Mouse (Mus musculus): ENCODE measurements around the gene Slc7a1.

Gene Slc7a1

DNA sequence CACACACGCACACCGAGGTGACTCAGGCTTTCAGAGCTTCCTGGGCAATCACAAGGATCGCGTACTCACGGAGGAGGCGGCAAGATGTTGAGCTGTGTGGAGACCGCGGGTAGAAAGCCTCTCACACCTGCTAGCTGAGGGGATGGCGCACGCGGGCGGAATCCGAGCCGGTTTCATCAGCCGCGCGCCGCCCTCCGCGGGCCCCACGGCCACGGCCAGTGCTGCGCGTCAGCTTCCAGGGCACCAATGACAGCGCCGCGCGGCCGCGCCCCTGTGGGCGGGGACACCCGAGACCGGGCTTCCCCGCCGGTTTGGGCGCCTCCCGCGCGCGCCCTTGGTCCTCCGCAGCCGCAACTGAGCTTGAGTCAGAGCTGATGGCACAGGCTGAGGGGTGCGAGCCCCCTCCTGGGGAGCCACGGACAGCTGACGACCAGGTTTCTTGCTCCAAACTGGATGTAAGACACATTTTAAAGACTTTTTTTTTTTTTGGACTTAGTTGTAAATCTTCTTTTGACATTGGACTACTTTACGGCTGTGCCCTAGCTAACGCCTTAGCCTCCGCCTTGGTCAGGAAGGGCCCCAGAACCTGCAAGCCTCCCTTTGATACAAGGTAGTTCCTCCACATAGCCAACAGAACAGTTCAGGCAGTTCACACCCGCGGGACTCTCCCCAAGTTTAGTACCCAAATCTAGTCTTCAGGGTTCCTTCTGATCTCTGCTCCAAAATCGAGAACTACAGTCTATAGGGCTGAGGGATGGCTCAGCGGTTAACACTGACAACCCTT, at the start of gene Slc7a1:
Gene Slc7a1, minus strand, starts transcription at position 245 of the 784 bp plus-strand sequence.
- peak; percentile 87 to 92 for DNase-seq

- DNase-seq: no peak
These were observed 45.3 kb upstream of the Slc7a1 start for GRCm38 (mm10) chr5:148444974-148445373.

GRCm38 (mm10) chr5:148443734-148444133, 44.0 kb upstream of the Slc7a1 start:
- peak; percentile 39 to 53 for DNase-seq

DNA sequence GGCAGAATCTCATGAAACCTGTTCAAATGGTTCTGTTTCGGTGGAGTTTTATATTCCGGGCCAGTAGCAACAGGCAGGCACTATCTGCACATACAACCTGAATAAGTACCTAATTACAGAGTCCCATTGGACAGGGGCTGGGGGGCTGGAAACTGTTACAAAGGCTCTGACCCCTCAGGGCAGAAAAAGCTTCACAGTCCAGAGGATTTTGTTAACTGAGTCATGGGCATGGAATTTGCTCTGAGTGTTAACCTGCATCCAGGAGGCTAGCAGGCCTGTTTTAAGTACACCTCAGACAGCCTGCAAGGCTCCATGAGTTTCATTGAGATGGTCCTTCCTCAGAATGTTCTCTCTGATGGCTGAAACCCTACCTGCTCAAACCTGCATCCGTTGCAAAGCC, 36.0 kb upstream of the Slc7a1 start:
- peak in 1 of 2 experiments; percentile 18 for DNase-seq

DNA sequence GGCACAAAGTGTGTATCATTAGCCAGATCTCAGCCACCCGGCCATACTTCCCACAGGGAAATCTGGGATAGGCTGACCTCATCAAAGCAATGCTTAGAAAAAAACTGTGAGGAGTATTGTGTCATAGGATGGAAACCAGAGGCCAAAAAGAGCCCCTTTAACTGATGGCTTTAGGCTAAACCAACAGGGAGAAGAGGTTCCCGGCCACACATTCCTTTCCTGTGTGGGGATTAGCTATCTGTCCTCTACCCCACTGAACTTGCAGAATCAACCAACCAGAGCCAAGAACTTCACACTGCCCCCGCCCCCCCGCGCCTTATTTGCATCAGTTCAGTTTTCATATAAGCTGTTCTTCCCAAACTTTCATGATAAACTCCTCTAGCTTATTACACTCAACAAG, 32.4 kb upstream of the Slc7a1 start:
- DNase-seq: no peak

GRCm38 (mm10) chr5:148428846-148429245, 29.1 kb upstream of the Slc7a1 start:
- DNase-seq: no peak

DNA sequence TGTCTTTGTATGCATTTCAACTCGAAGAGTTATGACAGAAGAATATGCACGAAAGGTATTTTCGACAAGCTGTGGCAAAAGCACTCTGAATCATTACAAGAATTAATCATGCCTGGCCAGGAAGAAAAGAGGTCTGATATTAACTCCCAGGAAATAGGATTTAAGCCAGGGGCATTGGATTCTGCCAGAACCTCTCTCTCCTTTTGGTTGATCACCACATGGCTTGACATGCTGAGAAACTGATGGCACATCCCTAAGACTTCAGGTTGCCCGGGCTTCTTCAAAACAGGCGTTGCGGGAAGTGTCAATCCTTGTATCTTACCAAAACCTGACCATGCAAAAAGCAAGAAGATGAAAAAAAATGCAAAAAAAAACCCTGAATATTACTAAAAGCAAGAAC, 25.4 kb upstream of the Slc7a1 start:
- DNase-seq: no peak

DNA sequence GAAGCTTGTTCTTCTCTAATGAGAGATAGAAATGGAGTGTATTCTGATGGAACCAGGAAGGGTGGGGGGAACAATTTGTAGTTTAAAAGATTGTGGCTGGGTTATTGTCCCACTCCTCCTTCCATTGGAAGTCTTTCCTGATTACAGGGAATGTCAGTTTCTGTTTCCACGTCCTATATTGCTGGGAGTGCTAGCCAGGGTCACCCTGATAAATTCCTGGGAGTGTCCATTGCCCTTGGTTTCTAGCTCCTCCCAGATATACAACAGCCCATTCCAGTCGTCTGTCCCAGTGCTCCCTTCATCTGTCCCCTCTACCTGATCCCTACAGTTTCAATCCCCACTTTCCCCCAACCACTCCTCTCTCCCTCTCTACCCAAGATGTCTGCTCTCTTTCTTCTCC, 21.6 kb upstream of the Slc7a1 start:
- DNase-seq: no peak

DNA sequence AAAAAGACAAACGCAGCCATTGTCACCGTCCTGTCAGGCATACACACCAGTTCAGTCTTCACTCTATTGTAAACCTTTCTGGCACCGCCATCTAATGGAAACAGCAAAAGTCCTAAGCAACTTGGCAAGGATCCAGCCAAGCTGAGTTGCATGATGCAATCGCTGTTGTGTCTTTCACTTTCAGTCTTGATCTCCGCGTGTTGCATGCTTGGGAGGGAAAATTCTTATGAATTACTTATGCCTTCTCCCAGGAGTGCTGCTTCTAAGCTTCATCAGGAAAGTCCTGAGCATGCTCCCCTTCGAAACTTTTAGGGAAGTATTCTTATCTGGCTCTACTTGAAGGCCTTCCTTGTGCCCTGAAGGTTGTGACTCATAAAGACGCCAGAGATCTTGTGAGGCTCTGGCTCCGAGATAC, 19.4 kb upstream of the Slc7a1 start:
- DNase-seq: peak; percentile 11 to 42

DNA sequence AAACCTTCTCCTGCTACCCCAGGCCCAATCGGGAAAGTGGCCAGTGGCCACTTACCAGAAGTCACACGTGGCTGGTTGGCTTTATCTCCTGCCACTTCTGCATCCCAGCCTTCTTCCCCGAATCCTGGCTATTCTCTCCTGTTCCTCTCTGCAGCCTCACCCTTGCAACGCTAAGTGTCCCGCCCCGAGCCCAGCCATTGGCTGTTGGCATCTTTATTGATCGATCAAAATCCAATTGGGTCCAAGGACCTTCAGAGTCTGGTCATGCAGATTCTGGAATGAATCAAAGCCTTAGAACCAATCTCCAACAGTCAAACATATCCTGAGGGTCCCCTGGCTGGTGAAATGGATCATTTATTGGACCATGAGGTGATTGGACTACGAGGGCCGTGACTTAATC, 18.7 kb upstream of the Slc7a1 start:
- DNase-seq: no peak

GRCm38 (mm10) chr5:148417756-148418155, 18.1 kb upstream of the Slc7a1 start:
- DNase-seq: no peak

DNA sequence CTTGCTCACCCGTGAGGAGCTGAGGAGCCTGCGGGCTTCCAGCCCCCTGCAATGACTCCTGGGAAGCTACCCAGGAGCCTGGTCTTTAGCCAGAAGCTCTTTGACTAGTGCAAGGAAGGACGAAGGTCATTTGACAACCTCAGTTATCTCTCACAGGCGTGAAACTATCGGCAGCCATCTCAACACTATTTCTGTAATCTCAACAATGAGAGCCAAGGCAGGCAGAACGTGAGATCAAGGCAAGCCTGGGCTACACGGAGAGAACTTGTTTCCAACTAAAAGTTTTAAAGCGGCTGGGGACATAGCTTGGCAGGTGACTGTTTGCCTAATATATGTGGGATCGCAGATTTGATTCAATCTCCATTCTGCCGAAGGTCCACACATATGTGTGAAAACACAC, 16.8 kb upstream of the Slc7a1 start:
- no peak for DNase-seq

GRCm38 (mm10) chr5:148414233-148414632, 14.5 kb upstream of the Slc7a1 start:
- no peak for DNase-seq

DNA sequence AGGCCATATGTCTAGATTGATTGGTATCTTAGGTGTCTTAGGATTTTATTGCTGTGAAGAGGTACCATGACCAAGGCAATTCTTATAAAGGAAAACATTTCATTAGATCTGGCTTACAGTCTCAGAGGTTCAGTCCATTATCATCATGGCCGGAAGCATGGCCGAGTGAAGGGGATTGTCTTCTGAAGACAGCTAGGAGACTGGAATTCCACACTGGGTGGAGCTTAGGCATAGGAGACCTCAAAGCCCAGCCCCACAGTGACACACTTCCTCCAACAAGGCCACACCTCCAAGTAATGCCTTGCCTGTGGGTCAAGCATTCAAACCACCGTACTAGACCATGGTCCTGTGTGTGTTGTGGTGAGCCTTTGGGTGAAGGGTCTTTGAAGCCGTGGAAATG, 12.8 kb upstream of the Slc7a1 start:
- no peak for DNase-seq

DNA sequence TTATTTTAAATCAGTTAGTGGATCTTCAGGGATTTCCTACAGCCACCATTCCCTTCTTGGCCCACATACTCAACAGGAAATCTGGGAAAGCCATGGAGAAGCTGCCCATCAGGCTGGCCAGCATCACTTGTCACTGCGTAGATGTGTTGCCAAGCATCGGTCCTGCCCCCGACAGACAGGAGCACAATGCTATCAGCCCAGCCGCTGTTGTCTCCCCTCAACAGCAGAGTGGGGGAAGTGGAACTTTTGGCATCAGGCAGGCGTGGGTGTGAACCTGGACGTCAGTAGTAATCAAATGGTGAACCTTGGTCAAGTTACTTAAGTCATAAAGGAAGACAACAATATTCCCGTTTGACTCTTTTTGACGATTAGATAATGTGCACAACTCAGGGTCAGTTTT, 9.8 kb upstream of the Slc7a1 start:
- no peak for DNase-seq

GRCm38 (mm10) chr5:148406913-148407312, 7.2 kb upstream of the Slc7a1 start:
- no peak for DNase-seq

DNA sequence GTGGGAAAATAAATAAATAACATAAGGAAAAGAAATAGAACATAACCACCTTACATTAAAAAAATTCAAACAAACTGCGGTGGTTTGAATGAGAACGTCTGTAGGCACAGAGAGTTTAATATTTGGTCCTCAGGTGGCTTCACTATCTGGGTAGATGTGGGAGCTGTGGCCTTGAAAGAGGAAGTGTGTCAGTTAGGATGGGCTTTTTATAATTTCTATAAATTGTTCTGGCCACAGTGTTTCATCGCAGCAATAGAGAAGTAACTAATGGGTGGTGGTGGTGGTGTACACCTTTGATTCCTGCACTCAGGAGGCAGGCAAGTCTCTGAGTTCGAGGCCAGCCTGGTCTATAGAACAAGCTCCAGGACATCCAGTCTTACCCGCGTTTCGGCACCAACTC, 4.8 kb upstream of the Slc7a1 start:
- DNase-seq: no peak

DNA sequence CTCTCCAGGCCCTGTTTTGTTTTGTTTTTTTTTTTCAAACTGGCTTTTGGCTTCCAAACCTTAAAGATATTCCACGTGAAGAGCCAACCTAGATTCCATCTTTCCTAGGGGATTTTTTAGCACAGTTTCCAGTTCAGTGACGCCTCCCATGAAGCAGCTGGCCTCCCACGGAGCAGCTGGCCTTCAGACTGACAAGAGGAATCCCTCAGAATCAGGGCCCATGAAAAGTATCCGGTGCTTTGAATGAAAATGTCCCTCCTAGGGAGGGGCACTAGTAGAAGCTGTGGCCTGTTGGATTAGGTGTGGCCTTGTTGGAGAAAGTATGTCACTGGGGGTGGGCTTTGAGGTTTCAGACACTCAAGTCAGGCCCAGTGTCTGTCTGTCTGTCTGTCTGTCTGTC, 2.9 kb upstream of the Slc7a1 start:
- no peak for DNase-seq

- DNase-seq: peak; percentile 48 to 67
These were observed 691 bp downstream of the Slc7a1 start for GRCm38 (mm10) chr5:148398766-148399659.

DNA sequence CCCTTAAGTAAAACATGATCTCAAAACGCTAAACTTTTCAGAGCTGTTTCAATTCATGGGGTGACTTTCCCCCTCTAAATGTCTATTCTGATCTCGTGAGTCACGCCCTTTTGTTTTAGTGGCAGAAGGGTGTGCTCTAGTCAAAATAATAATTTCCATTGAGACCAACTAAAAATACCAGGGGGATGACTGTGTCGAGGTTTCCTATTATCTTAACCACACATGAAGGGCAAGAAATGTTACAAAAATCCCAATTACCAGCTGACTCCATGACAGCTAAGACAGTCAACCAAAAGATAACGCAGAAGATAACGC, 1.3 kb downstream of the Slc7a1 start:
- no peak for DNase-seq

- DNase-seq: no peak
These were observed 1.8 kb downstream of the Slc7a1 start for GRCm38 (mm10) chr5:148397911-148398310.

DNA sequence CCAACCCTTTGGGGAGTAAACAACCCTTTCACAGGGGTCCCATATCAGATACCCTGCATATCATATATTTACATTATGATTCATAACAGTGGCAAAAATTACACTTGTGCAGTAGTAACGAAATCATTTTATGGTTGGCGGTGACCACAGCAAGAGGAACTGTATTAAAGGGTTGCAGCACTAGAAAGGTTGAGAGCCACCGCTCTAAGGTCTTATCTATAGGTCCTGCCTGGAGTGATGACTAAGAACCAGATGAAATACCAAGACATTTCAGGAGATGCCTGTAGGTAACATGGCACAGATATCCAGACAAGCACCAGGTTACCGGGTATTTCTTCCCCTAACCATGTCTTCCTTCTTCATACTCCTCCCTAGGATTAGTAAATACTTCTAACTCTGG, 2.3 kb downstream of the Slc7a1 start:
- DNase-seq: no peak

- no peak for DNase-seq
These were observed 6.4 kb downstream of the Slc7a1 start for GRCm38 (mm10) chr5:148393316-148393715.

- no peak for DNase-seq
These were observed 6.9 kb downstream of the Slc7a1 start for GRCm38 (mm10) chr5:148392831-148393230.
